Mouse (Mus musculus) small intestine, adult 2 months (tissue): Measurements from ENCODE around the gene Rgs8. TPM values are rescaled to one million over a fixed set of nuclear protein-coding genes. Genes with fewer than 3 reads are reported as not detected.

Experiments used
- H3K27ac ChIP-seq: fragments of 200-500 bp; 2 replicates; pipeline ENCODE4 v1.5.1; 2012; ENCODE audit warnings: low read depth, low read length, control low read depth, inconsistent platforms; ENCODE audit not compliant: insufficient read depth
- H3K27me3 ChIP-seq: fragments of 200-500 bp; 2 replicates; pipeline ENCODE4 v1.6.1; 2012; ENCODE audit warnings: mild to moderate bottlenecking, moderate library complexity, low read length, inconsistent platforms; ENCODE audit not compliant: control insufficient read depth, insufficient read depth
- H3K36me3 ChIP-seq: fragments of 200-500 bp; 2 replicates; pipeline ENCODE4 v1.6.1; 2012; ENCODE audit warnings: mild to moderate bottlenecking, low read length, control low read depth, inconsistent platforms; ENCODE audit not compliant: control insufficient read depth, insufficient read depth
- H3K4me1 ChIP-seq: fragments of 200-500 bp; 2 replicates; pipeline ENCODE4 v1.6.1; 2012; ENCODE audit warnings: low read length, inconsistent platforms, mixed read lengths; ENCODE audit not compliant: control insufficient read depth, insufficient read depth, insufficient read length
- H3K4me3 ChIP-seq: fragments of 200-500 bp; 2 replicates; pipeline ENCODE4 v1.5.1; 2012; ENCODE audit warnings: low read depth, mild to moderate bottlenecking, control low read depth, inconsistent platforms, low read length, moderate library complexity
- CTCF ChIP-seq: fragments of 200-500 bp; IDR thresholded peaks from 2 replicates; pipeline ENCODE4 v1.5.1; 2012; ENCODE audit warnings: low read depth, mild to moderate bottlenecking, control low read depth, inconsistent platforms, low read length, moderate library complexity, mixed read lengths; ENCODE audit not compliant: insufficient replicate concordance, insufficient read length; ENCODE audit errors: extremely low read depth
- POLR2A ChIP-seq: fragments of 200-500 bp; IDR thresholded peaks from 2 replicates; pipeline ENCODE4 v1.6.1; 2012; ENCODE audit warnings: low read depth, mild to moderate bottlenecking, control low read depth, inconsistent platforms, low read length, moderate library complexity
- WGBS: fragments of 180-500 bp; shearing (Covaris S2); methylation state at CpG from one replicate; pipeline ENCODE4 v1.1.7; 2018; 5-methylcytosine and 5-hydroxymethylcytosine counted together
- polyA plus RNA-seq: library from polyadenylated mRNA; depleted of rRNA; stranded (reverse); fragments of >200 nt; gene quantifications from 2 replicates; pipeline ENCODE4 v1.2.3, GENCODE M21; 2012

Rgs8 gene
- polyA plus RNA-seq, 1 experiment = 0.08 TPM

- no peak overlapping the region for H3K27ac ChIP-seq
- peaks cover 4% of the 10 kb centered on the region; the same call in 1 of the 2 replicates for H3K4me1 ChIP-seq
- WGBS = 75% methylated on average over 18 of the region's 18 CpGs
- peaks cover 21% of the 10 kb centered on the region for H3K27me3 ChIP-seq
- H3K36me3 ChIP-seq = no peaks in the 10 kb centered on the region
- no peak overlapping the region for H3K4me3 ChIP-seq
- TF ChIP-seq CTCF (no peak), POLR2A (no peak)
Measured at GRCm38 (mm10) chr1:153741551-153742316, 88.9 kb downstream of the Rgs8 start.

DNA sequence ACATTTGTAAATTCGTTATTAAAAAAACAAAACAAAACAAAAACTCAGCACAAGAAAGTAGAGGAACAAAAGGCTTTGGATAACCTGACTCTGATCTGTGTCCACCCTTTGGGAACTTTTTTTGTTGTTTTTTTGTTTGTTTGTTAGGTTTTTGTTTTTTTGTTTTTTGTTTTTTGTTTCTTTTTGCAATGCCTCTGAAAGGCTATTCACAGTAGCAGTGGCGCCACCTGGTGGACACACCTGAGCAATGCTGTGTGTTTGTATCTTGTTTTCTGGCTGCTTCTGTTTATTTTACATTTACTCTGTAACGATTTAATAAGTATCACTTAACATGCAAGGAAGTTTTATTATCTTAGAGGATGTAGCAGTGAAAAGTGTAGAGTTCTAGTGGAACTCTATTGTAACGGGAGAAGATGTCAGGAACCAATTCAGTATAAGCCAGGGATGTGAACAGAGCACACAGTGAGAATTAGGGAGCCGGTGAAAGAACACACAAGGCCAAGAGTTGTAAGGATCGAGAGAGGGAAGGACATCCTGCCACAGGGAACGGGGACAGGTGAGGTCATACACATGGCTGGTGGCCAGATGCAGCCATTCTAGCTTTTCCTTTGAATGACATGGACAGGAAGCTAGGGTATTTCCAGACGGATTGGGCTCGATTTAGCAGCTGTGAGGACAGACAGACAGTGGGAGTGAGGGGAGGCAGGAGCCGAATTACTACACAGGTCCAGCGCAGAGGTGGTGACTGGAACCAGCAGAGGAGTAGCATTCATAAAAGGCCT lies 89.7 kb downstream of the Rgs8 start:
- Histone ChIP-seq H3K4me1 (peaks cover 4% of the 10 kb centered on the region; the same call in 1 of the 2 replicates), H3K27me3 (peaks cover 21% of the 10 kb centered on the region), H3K36me3 (no peaks in the 10 kb centered on the region), H3K4me3 (no peak overlapping the region), H3K27ac (no peak overlapping the region)
- TF ChIP-seq POLR2A = no peak
- TF ChIP-seq CTCF = peak; percentile 48; the same call in 1 of the 2 replicates
- 46% methylated on average over 11 of the region's 11 CpGs for WGBS

DNA sequence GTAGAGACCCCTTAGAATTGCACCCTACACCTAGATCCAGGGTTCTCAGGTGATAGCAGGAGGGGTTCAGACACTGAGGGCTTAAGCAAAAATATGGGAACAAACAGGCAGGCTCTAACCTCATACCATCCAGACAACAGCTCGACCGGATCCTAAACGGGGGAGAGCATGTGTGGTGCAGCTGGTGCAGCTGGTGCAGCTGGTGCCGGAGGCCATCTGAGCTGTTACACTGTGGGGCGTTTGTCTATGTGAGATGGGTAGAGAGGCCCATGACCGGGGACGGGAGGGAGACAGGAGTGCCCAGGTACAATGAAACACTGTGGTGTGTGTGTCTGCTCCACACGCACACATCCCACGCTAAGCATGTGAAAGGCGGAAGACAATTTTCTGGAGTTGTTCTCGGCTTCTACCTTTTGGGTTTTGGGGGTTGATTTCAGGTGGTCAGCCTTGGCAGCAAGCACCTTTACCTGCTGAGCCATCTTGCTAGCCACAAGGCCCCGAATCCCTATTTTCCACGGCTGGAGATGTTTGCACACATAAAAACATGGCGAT lies 93.4 kb downstream of the Rgs8 start:
- WGBS = 82% methylated on average over 14 of the region's 14 CpGs

DNA sequence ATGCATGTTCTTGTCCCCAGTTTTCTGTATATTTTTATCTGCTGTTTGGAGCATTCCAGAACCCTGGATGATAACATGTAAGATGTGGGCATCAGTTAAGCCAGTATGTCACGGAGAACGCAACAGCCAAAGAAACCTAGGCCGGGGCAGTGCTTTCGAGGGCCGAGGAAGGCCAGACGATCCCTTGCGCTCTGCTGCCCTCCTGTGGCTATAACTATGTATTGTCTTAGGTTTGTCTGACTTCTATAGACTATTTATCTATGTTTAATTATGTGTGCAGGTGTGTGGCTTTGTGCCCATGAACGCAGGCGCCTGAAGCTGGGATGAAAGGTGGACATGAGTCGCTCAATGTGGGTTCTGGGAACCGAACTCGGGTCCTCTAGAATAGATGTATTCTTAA lies 93.9 kb downstream of the Rgs8 start:
- Histone ChIP-seq H3K27ac (no peak overlapping the region), H3K36me3 (no peaks in the 10 kb centered on the region), H3K27me3 (no peaks in the 10 kb centered on the region), H3K4me1 (peaks cover 24% of the 10 kb centered on the region; the same call in 1 of the 2 replicates), H3K4me3 (no peak overlapping the region)
- 4% methylated on average over 12 of the region's 12 CpGs for WGBS
- TF ChIP-seq CTCF (peak; percentile 95), POLR2A (no peak)

More for the DNA sequence above, 93.4 kb downstream of the Rgs8 start:
- Histone ChIP-seq H3K27me3 (no peaks in the 10 kb centered on the region), H3K36me3 (no peaks in the 10 kb centered on the region), H3K4me1 (peaks cover 22% of the 10 kb centered on the region; the same call in 1 of the 2 replicates), H3K4me3 (no peak overlapping the region), H3K27ac (no peak overlapping the region)
- no peak for TF ChIP-seq POLR2A
- no peak for TF ChIP-seq CTCF

- Histone ChIP-seq H3K4me3 (no peak overlapping the region), H3K27me3 (no peaks in the 10 kb centered on the region), H3K4me1 (peaks cover 24% of the 10 kb centered on the region), H3K36me3 (no peaks in the 10 kb centered on the region), H3K27ac (no peak overlapping the region)
- 76% methylated on average over 12 of the region's 12 CpGs for WGBS
- TF ChIP-seq POLR2A = no peak
- TF ChIP-seq CTCF = no peak
Measured at GRCm38 (mm10) chr1:153747861-153748530, 95.2 kb downstream of the Rgs8 start.

DNA sequence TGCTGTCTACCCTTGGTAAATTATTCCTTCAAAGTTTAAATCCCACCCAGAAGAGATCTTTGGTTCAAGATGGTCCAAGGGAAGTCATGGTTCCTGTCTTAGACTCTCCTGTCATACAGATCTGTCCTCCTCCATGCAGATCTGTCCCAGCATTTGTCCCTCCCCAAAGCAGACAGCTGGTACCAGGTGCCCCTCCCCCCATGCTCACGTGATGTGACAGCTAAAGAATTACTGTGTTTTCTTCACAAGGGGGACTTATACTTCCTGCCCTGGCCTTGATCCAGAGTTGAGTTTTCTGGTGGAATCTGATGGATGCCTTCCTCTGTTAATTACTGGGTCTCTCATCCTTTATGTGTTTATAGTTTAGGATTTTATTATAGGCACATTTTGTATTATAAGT lies 95.7 kb downstream of the Rgs8 start:
- H3K4me3 ChIP-seq = no peak overlapping the region
- TF ChIP-seq CTCF (no peak), POLR2A (no peak)
- WGBS = 17% methylated on average over 1 of the region's 1 CpGs
- H3K27me3 ChIP-seq = no peaks in the 10 kb centered on the region
- peaks cover under 1% of the 10 kb centered on the region; the same call in 1 of the 2 replicates for H3K36me3 ChIP-seq
- H3K27ac ChIP-seq = no peak overlapping the region
- H3K4me1 ChIP-seq = peaks cover 28% of the 10 kb centered on the region
